Mouse (Mus musculus) gastrocnemius, postnatal 25 days (tissue): ENCODE measurements at regions not wholly inside any gene's neighbourhood (a gene's known extent, or its start where the extent isn't known, plus 50 kb on each side); places are given as distances from the start of the nearest gene placed in this dataset.
"Not testable (repeated sequence)": the region's sequence is repeated elsewhere in the genome, so short reads cannot be mapped to it uniquely, and the experiment has no call there.

Experiments
- DNase-seq: peaks from one replicate; pipeline ENCODE4 v3.0.0; 2022

GRCm38 (mm10) chr17:85881636-85882170 is 193.6 kb upstream of the Six2 start:
- no peak for DNase-seq

GRCm38 (mm10) chr17:85881046-85881445 is 193.0 kb upstream of the Six2 start:
- no peak for DNase-seq

- DNase-seq = no peak
Observed at GRCm38 (mm10) chr17:85877426-85877825, 189.4 kb upstream of the Six2 start.

GRCm38 (mm10) chr17:85876853-85877252 is 188.8 kb upstream of the Six2 start:
- no peak for DNase-seq

GRCm38 (mm10) chr17:85873853-85874586 is 185.9 kb upstream of the Six2 start:
- no peak for DNase-seq

- no peak for DNase-seq
Observed at GRCm38 (mm10) chr17:85872903-85873413, 184.9 kb upstream of the Six2 start.

GRCm38 (mm10) chr17:85870406-85870805 is 182.3 kb upstream of the Six2 start:
- DNase-seq = no peak

GRCm38 (mm10) chr17:85869179-85869578 is 181.1 kb upstream of the Six2 start:
- DNase-seq = no peak

- no peak for DNase-seq
Observed at GRCm38 (mm10) chr17:85867945-85868616, 180.0 kb upstream of the Six2 start.

GRCm38 (mm10) chr17:85866581-85866980 is 178.5 kb upstream of the Six2 start:
- no peak for DNase-seq

GRCm38 (mm10) chr17:85865940-85866339 is 177.9 kb upstream of the Six2 start:
- no peak for DNase-seq

GRCm38 (mm10) chr17:85861328-85861727 is 173.3 kb upstream of the Six2 start:
- DNase-seq = no peak

GRCm38 (mm10) chr17:85860797-85861196 is 172.7 kb upstream of the Six2 start:
- no peak for DNase-seq

GRCm38 (mm10) chr17:85859926-85860707 is 172.0 kb upstream of the Six2 start:
- peak; percentile 40 for DNase-seq

- no peak for DNase-seq
Observed at GRCm38 (mm10) chr17:85858516-85858915, 170.4 kb upstream of the Six2 start.

GRCm38 (mm10) chr17:85857705-85858472 is 169.8 kb upstream of the Six2 start:
- peak; percentile 55 for DNase-seq

GRCm38 (mm10) chr17:85856894-85857293 is 168.8 kb upstream of the Six2 start:
- not testable (repeated sequence) for DNase-seq

GRCm38 (mm10) chr17:85853156-85853555 is 165.1 kb upstream of the Six2 start:
- DNase-seq = peak; percentile 40

- DNase-seq = no peak
Observed at GRCm38 (mm10) chr17:85848526-85848925, 160.5 kb upstream of the Six2 start.

GRCm38 (mm10) chr17:85847756-85848155 is 159.7 kb upstream of the Six2 start:
- DNase-seq = no peak

- no peak for DNase-seq
Observed at GRCm38 (mm10) chr17:85845059-85845458, 157.0 kb upstream of the Six2 start.

- DNase-seq = no peak
Observed at GRCm38 (mm10) chr17:85844486-85844885, 156.4 kb upstream of the Six2 start.
